Mouse (Mus musculus) brain, embryonic 14.5 days (tissue): ENCODE measurements at regions not wholly inside any gene's neighbourhood (a gene's known extent, or its start where the extent isn't known, plus 50 kb on each side); places are given as distances from the start of the nearest gene placed in this dataset.

ENCODE experiments used
- CTCF ChIP-seq: fragments of 200-500 bp; IDR thresholded peaks from 2 replicates; pipeline ENCODE4 v1.5.1; 2012; ENCODE audit warnings: inconsistent platforms, mild to moderate bottlenecking, moderate library complexity, borderline replicate concordance; ENCODE audit not compliant: insufficient read depth, insufficient read length; ENCODE audit errors: extremely low read depth
- POLR2A ChIP-seq: fragments of 200-500 bp; IDR thresholded peaks from 2 replicates; pipeline ENCODE4 v1.6.1; 2012; ENCODE audit warnings: mild to moderate bottlenecking, inconsistent platforms, borderline replicate concordance; ENCODE audit not compliant: poor library complexity, insufficient read depth, insufficient read length, severe bottlenecking; ENCODE audit errors: extremely low read depth

GRCm38 (mm10) chr12:35220429-35220828 lies 173.4 kb downstream of the Snx13 start:
- TF ChIP-seq CTCF (peak; percentile 6; the same call in 1 of the 2 replicates), POLR2A (no peak)
